Mouse (Mus musculus): ENCODE results near the gene Madcam1.
"Not testable (repeated sequence)": the region's sequence is repeated elsewhere in the genome, so short reads cannot be mapped to it uniquely, and the experiment has no call there.

Gene Madcam1

GRCm38 (mm10) chr10:79686691-79687090 lies 22.3 kb downstream of the Madcam1 start:
- in situ Hi-C loops (cut with MboI, MseI): loop anchor here (25.0 kb wide), 1 partner anchor 1099 kb away; the partner anchor contains the start of gene Syde1

GRCm38 (mm10) chr10:79687513-79687912 lies 23.2 kb downstream of the Madcam1 start:
- in situ Hi-C loops (cut with MboI, MseI): loop anchor here (25.0 kb wide), 1 partner anchor 1100 kb away; the partner anchor contains the start of gene Syde1

GRCm38 (mm10) chr10:79688720-79689119 lies 24.4 kb downstream of the Madcam1 start, which contains the start of gene Gzmm:
TSS of gene Gzmm (plus strand) at chr10:79689020.
- in situ Hi-C loops (cut with MboI, MseI): loop anchor here (25.0 kb wide), 1 partner anchor 1101 kb away; the partner anchor contains the start of gene Syde1

GRCm38 (mm10) chr10:79689178-79689577 lies 24.8 kb downstream of the Madcam1 start:
- in situ Hi-C loops (cut with MboI, MseI): loop anchor here (25.0 kb wide), 1 partner anchor 1102 kb away; the partner anchor contains the start of gene Syde1

- in situ Hi-C loops (cut with MboI, MseI): loop anchor here (25.0 kb wide), 1 partner anchor 1105 kb away; the partner anchor contains the start of gene Syde1
These were observed 27.7 kb downstream of the Madcam1 start for GRCm38 (mm10) chr10:79691986-79692548.

GRCm38 (mm10) chr10:79693580-79694378 lies 29.4 kb downstream of the Madcam1 start:
- in situ Hi-C loops (cut with MboI, MseI): loop anchor here (25.0 kb wide), 1 partner anchor 1106 kb away; the partner anchor contains the start of gene Syde1

GRCm38 (mm10) chr10:79694379-79694655 lies 30.0 kb downstream of the Madcam1 start:
- in situ Hi-C loops (cut with MboI, MseI): loop anchor here (25.0 kb wide), 1 partner anchor 1107 kb away; the partner anchor contains the start of gene Syde1

GRCm38 (mm10) chr10:79695231-79696128 lies 31.1 kb downstream of the Madcam1 start:
- in situ Hi-C loops (cut with MboI, MseI): loop anchor here (25.0 kb wide), 1 partner anchor 1108 kb away; the partner anchor contains the start of gene Syde1

- in situ Hi-C loops (cut with MboI, MseI): loop anchor here (25.0 kb wide), 1 partner anchor 1109 kb away; the partner anchor contains the start of gene Syde1
These were observed 31.8 kb downstream of the Madcam1 start for GRCm38 (mm10) chr10:79696129-79696651.

GRCm38 (mm10) chr10:79697916-79698315 lies 33.6 kb downstream of the Madcam1 start:
- in situ Hi-C loops (cut with MboI, MseI): loop anchor here (25.0 kb wide), 1 partner anchor 1111 kb away; the partner anchor contains the start of gene Syde1

- in situ Hi-C loops (cut with MboI, MseI): loop anchor here (25.0 kb wide), 1 partner anchor 1111 kb away; the partner anchor contains the start of gene Syde1
These were observed 34.1 kb downstream of the Madcam1 start for GRCm38 (mm10) chr10:79698459-79698858.

GRCm38 (mm10) chr10:79700676-79701075 lies 36.3 kb downstream of the Madcam1 start:
- in situ Hi-C loops (cut with MboI, MseI): no loop called here

GRCm38 (mm10) chr10:79701443-79702129 lies 37.2 kb downstream of the Madcam1 start:
- in situ Hi-C loops (cut with MboI, MseI): no loop called here

- in situ Hi-C loops (cut with MboI, MseI): not testable (repeated sequence)
These were observed 38.6 kb downstream of the Madcam1 start for GRCm38 (mm10) chr10:79702970-79703369.

GRCm38 (mm10) chr10:79703541-79703940 lies 39.2 kb downstream of the Madcam1 start:
- in situ Hi-C loops (cut with MboI, MseI): no loop called here

GRCm38 (mm10) chr10:79704065-79704969 lies 40.0 kb downstream of the Madcam1 start, which contains the start of gene Bsg:
TSS of gene Bsg (plus strand) at chr10:79704491.
- in situ Hi-C loops (cut with MboI, MseI): no loop called here

- in situ Hi-C loops (cut with MboI, MseI): no loop called here
These were observed 40.6 kb downstream of the Madcam1 start for GRCm38 (mm10) chr10:79704970-79705360.

- in situ Hi-C loops (cut with MboI, MseI): no loop called here
These were observed 41.6 kb downstream of the Madcam1 start for GRCm38 (mm10) chr10:79705951-79706350.

GRCm38 (mm10) chr10:79706406-79707094 lies 42.2 kb downstream of the Madcam1 start:
- in situ Hi-C loops (cut with MboI, MseI): no loop called here
